Mouse (Mus musculus) neural tube, embryonic 10.5 days (tissue): ENCODE results near the gene Cpe.
A peak's percentile ranks its signal among the peaks of the same experiment; 100 is the strongest.

ENCODE experiments used
- DNase-seq: peaks from one replicate; pipeline ENCODE4 v3.0.0-alpha.2; 2017; ENCODE audit warnings: low spot score; ENCODE audit errors: extremely low spot score

The Cpe gene

GRCm38 (mm10) chr8:64692651-64693201 lies at the start of gene Cpe:
TSS of gene Cpe (minus strand) at chr8:64693054.
- DNase-seq, result peak; percentile 88

- DNase-seq, result no peak
Measured at GRCm38 (mm10) chr8:64740547-64741211, 47.8 kb upstream of the Cpe start.

- no peak for DNase-seq
Measured at GRCm38 (mm10) chr8:64738916-64739315, 46.1 kb upstream of the Cpe start.

- DNase-seq, result no peak
Measured at GRCm38 (mm10) chr8:64736767-64737323, 44.0 kb upstream of the Cpe start.

GRCm38 (mm10) chr8:64735161-64735560 lies 42.3 kb upstream of the Cpe start:
- no peak for DNase-seq

- peak; percentile 94 for DNase-seq
Measured at GRCm38 (mm10) chr8:64733271-64733943, 40.6 kb upstream of the Cpe start, which contains the start of gene Msmo1. TSS of gene Msmo1 (minus strand) at chr8:64733792.

- no peak for DNase-seq
Measured at GRCm38 (mm10) chr8:64732596-64732995, 39.7 kb upstream of the Cpe start.

GRCm38 (mm10) chr8:64728156-64728555 lies 35.3 kb upstream of the Cpe start:
- DNase-seq, result no peak

GRCm38 (mm10) chr8:64726190-64726695 lies 33.4 kb upstream of the Cpe start:
- no peak for DNase-seq

GRCm38 (mm10) chr8:64723206-64723605 lies 30.4 kb upstream of the Cpe start:
- DNase-seq, result no peak

- DNase-seq, result no peak
Measured at GRCm38 (mm10) chr8:64717868-64718267, 25.0 kb upstream of the Cpe start.

GRCm38 (mm10) chr8:64712499-64712898 lies 19.6 kb upstream of the Cpe start:
- DNase-seq, result no peak

GRCm38 (mm10) chr8:64711544-64711943 lies 18.7 kb upstream of the Cpe start:
- no peak for DNase-seq

GRCm38 (mm10) chr8:64707481-64707880 lies 14.6 kb upstream of the Cpe start:
- DNase-seq, result no peak

GRCm38 (mm10) chr8:64703191-64703590 lies 10.3 kb upstream of the Cpe start:
- DNase-seq, result no peak

GRCm38 (mm10) chr8:64691591-64692401 lies 1.1 kb downstream of the Cpe start:
- peak; percentile 41 for DNase-seq

- DNase-seq, result no peak
Measured at GRCm38 (mm10) chr8:64690845-64691244, 2.0 kb downstream of the Cpe start.

GRCm38 (mm10) chr8:64690306-64690705 lies 2.5 kb downstream of the Cpe start:
- DNase-seq, result no peak

GRCm38 (mm10) chr8:64688741-64689140 lies 4.1 kb downstream of the Cpe start:
- DNase-seq, result no peak

- DNase-seq, result no peak
Measured at GRCm38 (mm10) chr8:64688161-64688560, 4.7 kb downstream of the Cpe start.

- no peak for DNase-seq
Measured at GRCm38 (mm10) chr8:64682501-64682900, 10.4 kb downstream of the Cpe start.
